Mouse (Mus musculus): ENCODE measurements around the gene Gde1. TPM values are rescaled to one million over a fixed set of nuclear protein-coding genes. Genes with fewer than 3 reads are reported as not detected.
A peak's percentile ranks its signal among the peaks of the same experiment; 100 is the strongest.

The Gde1 gene
- total RNA-seq (2021): 100 to 1,000 TPM; 154 to 159 TPM

GRCm38 (mm10) chr7:118705101-118705961 is at the start of gene Gde1:
TSS of gene Gde1 (minus strand) at chr7:118705778.
- intact Hi-C loops (cut with DNase I): no loop called here
- peak; percentile 92 for DNase-seq

GRCm38 (mm10) chr7:118751625-118752024 is 46.0 kb upstream of the Gde1 start:
- DNase-seq: no peak

GRCm38 (mm10) chr7:118749706-118750105 is 44.1 kb upstream of the Gde1 start:
- no peak for DNase-seq
- intact Hi-C loops (cut with DNase I): no loop called here

More at GRCm38 (mm10) chr7:118751625-118752024, 46.0 kb upstream of the Gde1 start:
- intact Hi-C loops (cut with DNase I): no loop called here

GRCm38 (mm10) chr7:118747891-118748672 is 42.5 kb upstream of the Gde1 start:
- intact Hi-C loops (cut with DNase I): no loop called here
- no peak for DNase-seq

- intact Hi-C loops (cut with DNase I): no loop called here
- no peak for DNase-seq
These were observed 39.2 kb upstream of the Gde1 start for GRCm38 (mm10) chr7:118744766-118745165.

GRCm38 (mm10) chr7:118742278-118742677 is 36.7 kb upstream of the Gde1 start:
- intact Hi-C loops (cut with DNase I): no loop called here
- no peak for DNase-seq

- intact Hi-C loops (cut with DNase I): no loop called here
These were observed 35.2 kb upstream of the Gde1 start for GRCm38 (mm10) chr7:118740532-118741338.

GRCm38 (mm10) chr7:118739975-118740531 is 34.5 kb upstream of the Gde1 start, which contains the start of gene Vps35l:
TSS of gene Vps35l (plus strand) at chr7:118740226.
- intact Hi-C loops (cut with DNase I): no loop called here
- DNase-seq: peak; percentile 88

More at GRCm38 (mm10) chr7:118740532-118741338, 35.2 kb upstream of the Gde1 start:
- peak; percentile 98 for DNase-seq

GRCm38 (mm10) chr7:118738730-118739129 is 33.2 kb upstream of the Gde1 start:
- intact Hi-C loops (cut with DNase I): no loop called here

GRCm38 (mm10) chr7:118733225-118733624 is 27.6 kb upstream of the Gde1 start:
- intact Hi-C loops (cut with DNase I): no loop called here

More at GRCm38 (mm10) chr7:118738730-118739129, 33.2 kb upstream of the Gde1 start:
- DNase-seq: no peak

GRCm38 (mm10) chr7:118731781-118732180 is 26.2 kb upstream of the Gde1 start:
- intact Hi-C loops (cut with DNase I): no loop called here
- no peak for DNase-seq

More at GRCm38 (mm10) chr7:118733225-118733624, 27.6 kb upstream of the Gde1 start:
- no peak for DNase-seq

GRCm38 (mm10) chr7:118728846-118729587 is 23.4 kb upstream of the Gde1 start:
- no peak for DNase-seq
- intact Hi-C loops (cut with DNase I): no loop called here

GRCm38 (mm10) chr7:118725459-118725858 is 19.9 kb upstream of the Gde1 start:
- no peak for DNase-seq

GRCm38 (mm10) chr7:118723927-118724326 is 18.3 kb upstream of the Gde1 start:
- intact Hi-C loops (cut with DNase I): no loop called here

More at GRCm38 (mm10) chr7:118725459-118725858, 19.9 kb upstream of the Gde1 start:
- intact Hi-C loops (cut with DNase I): no loop called here

GRCm38 (mm10) chr7:118718066-118718465 is 12.5 kb upstream of the Gde1 start:
- intact Hi-C loops (cut with DNase I): no loop called here
- DNase-seq: no peak

More at GRCm38 (mm10) chr7:118723927-118724326, 18.3 kb upstream of the Gde1 start:
- no peak for DNase-seq

- DNase-seq: no peak
- intact Hi-C loops (cut with DNase I): no loop called here
These were observed 9.3 kb upstream of the Gde1 start for GRCm38 (mm10) chr7:118714873-118715272.

GRCm38 (mm10) chr7:118712228-118713173 is 6.9 kb upstream of the Gde1 start, which contains the start of gene Ccp110:
TSS of gene Ccp110 (plus strand) at chr7:118712552.
- peak; percentile 94 for DNase-seq
- intact Hi-C loops (cut with DNase I): no loop called here

- intact Hi-C loops (cut with DNase I): no loop called here
- DNase-seq: no peak
These were observed 5.2 kb upstream of the Gde1 start for GRCm38 (mm10) chr7:118710776-118711175.

Measured in left cerebral cortex, postnatal 4 days (tissue).